Mouse (Mus musculus) forebrain, embryonic 16.5 days (tissue): ENCODE results near the gene Tbc1d2b. TPM values are rescaled to one million over a fixed set of nuclear protein-coding genes. Genes with fewer than 3 reads are reported as not detected.
A peak's percentile ranks its signal among the peaks of the same experiment; 100 is the strongest.

Experiments
- ATAC-seq: fragments of 200-750 bp; cut with Nextera tagmentation; 2 replicates; pipeline ENCODE4 v1.8.0; 2017; ENCODE audit warnings: mild to moderate bottlenecking, moderate library complexity
- H3K27ac ChIP-seq: fragments of 300-500 bp; sonication (generic); 2 replicates; pipeline ENCODE4 v1.5.1; 2014; ENCODE audit warnings: low read length, control low read depth
- H3K27me3 ChIP-seq: fragments of 300-500 bp; sonication (generic); replicated peaks from 2 replicates; pipeline ENCODE4 v1.6.1; 2014; ENCODE audit warnings: low read length; ENCODE audit not compliant: control insufficient read depth, insufficient read depth
- H3K36me3 ChIP-seq: fragments of 300-500 bp; sonication (generic); 2 replicates; pipeline ENCODE4 v1.6.1; 2014; ENCODE audit not compliant: control insufficient read depth, insufficient read depth
- H3K4me1 ChIP-seq: fragments of 300-500 bp; sonication (generic); replicated peaks from 2 replicates; pipeline ENCODE4 v1.6.1; 2014; ENCODE audit warnings: low read length; ENCODE audit not compliant: control insufficient read depth, insufficient read depth
- H3K4me2 ChIP-seq: fragments of 300-500 bp; sonication (generic); 2 replicates; pipeline ENCODE4 v1.6.1; 2014; ENCODE audit warnings: mild to moderate bottlenecking, low read length, control low read depth
- H3K4me3 ChIP-seq: fragments of 300-500 bp; sonication (generic); replicated peaks from 2 replicates; pipeline ENCODE4 v1.5.1; 2014; ENCODE audit warnings: mild to moderate bottlenecking, low read length, control low read depth
- H3K9ac ChIP-seq: fragments of 300-500 bp; sonication (generic); replicated peaks from 2 replicates; pipeline ENCODE4 v1.6.1; 2014; ENCODE audit warnings: low read depth, low read length, control low read depth
- H3K9me3 ChIP-seq: fragments of 300-500 bp; sonication (generic); 2 replicates; pipeline ENCODE4 v1.6.1; 2016; ENCODE audit warnings: low read length; ENCODE audit not compliant: control insufficient read depth
- WGBS: fragments of 180-500 bp; shearing (Covaris S2); extraction: QIAGEN DNeasy Blood & Tissue Kit; methylation state at CpG from one replicate; pipeline ENCODE4 v1.1.7; 2014; 5-methylcytosine and 5-hydroxymethylcytosine counted together
- polyA plus RNA-seq: library from polyadenylated mRNA; unstranded; fragments of >200 nt; fragmentation: Nextera tagmentation; extraction: Ambion mirVana; gene quantifications from 2 replicates; pipeline ENCODE4 v1.2.1, GENCODE M21; 2015

The Tbc1d2b gene
- polyA plus RNA-seq, 1 experiment from 2014 or later = 5.3 TPM

GRCm38 (mm10) chr9:90162243-90162925 lies 108.2 kb downstream of the Tbc1d2b start:
- Histone ChIP-seq H3K9ac (peak overlapping the region; percentile 82), H3K4me2 (peak overlapping the region; percentile 88), H3K27me3 (no peaks in the 10 kb centered on the region), H3K36me3 (no peaks in the 10 kb centered on the region), H3K4me3 (peak overlapping the region; percentile 52), H3K27ac (peak overlapping the region; percentile 66), H3K4me1 (peaks cover 27% of the 10 kb centered on the region), H3K9me3 (peaks cover 4% of the 10 kb centered on the region; the same call in 1 of the 2 replicates)
- WGBS = 11% methylated on average over 17 of the region's 29 CpGs
- ATAC-seq = peak; percentile 82

Other genes starting within 250 kb of the Tbc1d2b start
- 18.9 and 28.1 TPM in 2 replicates for gene Ctsh, start 216.7 kb downstream of the Tbc1d2b start, polyA plus RNA-seq
- gene Morf4l1, start 156.0 kb downstream of the Tbc1d2b start, polyA plus RNA-seq = 520 and 524 TPM in 2 replicates
- gene Adamts7, start 107.7 kb downstream of the Tbc1d2b start, polyA plus RNA-seq = 14.0 and 14.1 TPM in 2 replicates